Mouse (Mus musculus) cortical plate, adult 2 months (tissue): Measurements from ENCODE around the gene Rwdd4a.

Experiments used
- CTCF ChIP-seq: fragments of 200-500 bp; IDR thresholded peaks from 2 replicates; pipeline ENCODE4 v1.5.1; 2011; ENCODE audit warnings: mild to moderate bottlenecking, control low read depth, low read length; ENCODE audit not compliant: insufficient read depth; ENCODE audit errors: extremely low read depth
- POLR2A ChIP-seq: fragments of 200-500 bp; IDR thresholded peaks from 2 replicates; pipeline ENCODE4 v1.6.1; 2011; ENCODE audit warnings: mild to moderate bottlenecking, low read length, control low read depth; ENCODE audit not compliant: insufficient read depth; ENCODE audit errors: extremely low read depth

GRCm38 (mm10) chr8:47502546-47502945 lies 30.9 kb upstream of the Rwdd4a start:
- no peak for TF ChIP-seq POLR2A
- TF ChIP-seq CTCF = no peak
